In genomic region chr11:43385055-43385649, GRCm38 (mm10) we compare ENCODE assay signal across 8 mouse cellular contexts. TPM values are rescaled to one million over a fixed set of nuclear protein-coding genes. Genes with fewer than 3 reads are reported as not detected.
DNase-seq lines count a peak whose midpoint lies in the region; ATAC-seq and TF ChIP-seq lines count a peak whose summit lies in the region.

No protein-coding gene starts in this region.

- H3K4me2 ChIP-seq in hindbrain, postnatal 0 days (ENCODE audit: low read depth, low read length) = peak overlapping the region; percentile 57

- H3K27me3 ChIP-seq in hindbrain, postnatal 0 days (ENCODE audit: insufficient read depth, low read length) = no peaks in the 10 kb centered on the region

- peak; percentile 96 for ATAC-seq in common myeloid progenitor, adult 5-6 weeks (replicated peaks; ENCODE audit: low read depth, poor library complexity, severe bottlenecking)
- peak; percentile 92 for ATAC-seq in hindbrain, postnatal 0 days

- WGBS in hindbrain, postnatal 0 days = 2% methylated on average over 17 of the region's 18 CpGs

- no peak for TF ChIP-seq CTCF in hindbrain, postnatal 0 days (IDR thresholded peaks at IDR 0.05; ENCODE audit: low read depth)
- no peak for TF ChIP-seq CTCF in left cerebral cortex, adult 2 months (IDR thresholded peaks at IDR 0.05)

- H3K27ac ChIP-seq in hindbrain, postnatal 0 days = peak overlapping the region; percentile 76
- H3K27ac ChIP-seq in left cerebral cortex, adult 2 months = peak overlapping the region; percentile 54

- DNase-seq in T-cell, adult 2 months (ENCODE audit: low spot score) = peak; percentile 75
- peak; percentile 2 to 16 for DNase-seq in gastrocnemius, adult 8-10 months (ENCODE audit: low spot score in 2 of 2)
- DNase-seq in hindbrain, postnatal 0 days (ENCODE audit: low spot score) = peak; percentile 69
- peak; percentile 14 to 39 for DNase-seq in left cerebral cortex, adult 2 months (ENCODE audit: extremely low spot score in 1 of 2, low spot score in 2 of 2)
- peak; percentile 76 to 80 for DNase-seq in lung, postnatal 4 days
- peak; percentile 68 for DNase-seq in retina, embryonic 14.5 days (ENCODE audit: low spot score)
- peak; percentile 34 for DNase-seq in urinary bladder, postnatal 25 days (ENCODE audit: low spot score)

- peak overlapping the region; percentile 54 for H3K9ac ChIP-seq in hindbrain, postnatal 0 days (replicated peaks; ENCODE audit: low read length)

- peak overlapping the region; percentile 29 for H3K4me3 ChIP-seq in hindbrain, postnatal 0 days (ENCODE audit: low read length)
- H3K4me3 ChIP-seq in left cerebral cortex, adult 2 months = peak overlapping the region; percentile 46

- H3K36me3 ChIP-seq in hindbrain, postnatal 0 days (ENCODE audit: insufficient read depth, low read length) = no peaks in the 10 kb centered on the region

- H3K9me3 ChIP-seq in hindbrain, postnatal 0 days (ENCODE audit: low read length) = no peaks in the 10 kb centered on the region

- intact Hi-C loops in left cerebral cortex, adult 2 months (cut with DNase I) = no loop called here

- H3K4me1 ChIP-seq in hindbrain, postnatal 0 days (ENCODE audit: insufficient read depth, low read length) = peaks cover 5% of the 10 kb centered on the region

RNA-seq across cellular contexts. Expression of gene Pttg1, which starts 40.9 kb away (rescaled TPM):
- total RNA-seq in common myeloid progenitor, adult 5-6 weeks (2017) = 35.1 and 48.4 TPM in 2 replicates
- total RNA-seq in gastrocnemius, adult 8-10 months (2022) = 10 to 100 TPM; 43.0 to 53.8 (median 47.2) TPM
- total RNA-seq in hindbrain, postnatal 0 days (2014; rRNA removed) = 21.6 and 23.6 TPM in 2 replicates
- 80.5 and 86.8 TPM in 2 replicates for polyA plus RNA-seq in hindbrain, postnatal 0 days (2015; fragmentation: Nextera tagmentation; extraction: Ambion mirVana)
- 10 to 100 TPM; 25.5 to 29.5 TPM for total RNA-seq in left cerebral cortex, adult 2 months (2021)

RNA-seq across cellular contexts. Expression of gene Slu7, which starts 48.4 kb away (rescaled TPM):
- 86.7 and 97.6 TPM in 2 replicates for total RNA-seq in common myeloid progenitor, adult 5-6 weeks (2017)
- 10 to 100 TPM; 29.9 to 33.9 (median 32.3) TPM for total RNA-seq in gastrocnemius, adult 8-10 months (2022)
- 15.9 and 31.5 TPM in 2 replicates for total RNA-seq in hindbrain, postnatal 0 days (2014; rRNA removed)
- 54.9 and 55.5 TPM in 2 replicates for polyA plus RNA-seq in hindbrain, postnatal 0 days (2015; fragmentation: Nextera tagmentation; extraction: Ambion mirVana)
- 10 to 100 TPM; 54.2 to 56.7 TPM for total RNA-seq in left cerebral cortex, adult 2 months (2021)

Comparison
In these comparisons a context has a peak if more than half of its experiments do, and no peak if none do; other contexts are left out.
1. Peak in every context shown above with its lines: DNase-seq, ATAC-seq, H3K4me3 ChIP-seq and H3K27ac ChIP-seq.
2. DNase-seq: peak in every context shown above with its lines; median percentile 78 in lung, postnatal 4 days; 75 in T-cell, adult 2 months; 69 in hindbrain, postnatal 0 days; 68 in retina, embryonic 14.5 days; 34 in urinary bladder, postnatal 25 days; 26 in left cerebral cortex, adult 2 months; 9 in gastrocnemius, adult 8-10 months.